Mouse (Mus musculus): ENCODE measurements around the gene Ncln.

- TF ChIP-seq POLR2A (IDR thresholded peaks at IDR 0.05; ENCODE audit: borderline replicate concordance, extremely low read depth, insufficient read depth, insufficient read length, poor library complexity, severe bottlenecking) (peak; percentile 84), CTCF (IDR thresholded peaks at IDR 0.05; ENCODE audit: borderline replicate concordance, extremely low read depth, insufficient read depth, insufficient read length) (peak; percentile 90)
Observed at GRCm38 (mm10) chr10:81482533-81482889, 13.7 kb downstream of the Ncln start, which contains the start of gene Celf5.

Data from brain, embryonic 14.5 days (tissue).